Mouse (Mus musculus): ENCODE measurements at regions not wholly inside any gene's neighbourhood (a gene's known extent, or its start where the extent isn't known, plus 50 kb on each side); places are given as distances from the start of the nearest gene placed in this dataset.
A peak's percentile ranks its signal among the peaks of the same experiment; 100 is the strongest.
"Not testable (repeated sequence)": the region's sequence is repeated elsewhere in the genome, so short reads cannot be mapped to it uniquely, and the experiment has no call there.

DNA sequence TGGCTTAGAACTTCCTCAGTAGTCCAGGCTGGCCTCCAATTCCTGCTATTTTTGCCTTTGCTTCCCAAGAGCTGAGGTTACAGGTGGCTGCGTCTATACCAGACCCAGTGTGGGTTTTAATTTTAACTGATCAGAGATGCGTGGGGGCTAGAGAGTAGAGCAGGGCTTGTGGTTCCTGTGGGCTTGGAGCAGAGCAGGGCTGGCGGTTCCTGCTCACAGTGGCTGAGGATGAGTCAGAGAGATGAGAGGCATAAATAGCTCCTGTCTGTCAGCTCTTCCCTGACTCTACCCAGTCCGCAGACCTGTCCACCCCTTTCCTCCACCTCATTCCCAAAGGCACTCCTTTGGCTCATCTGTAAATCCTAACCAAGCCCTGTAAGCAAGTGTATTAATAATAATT lies 304.8 kb downstream of the Abcc12 start:
- no peak for DNase-seq

DNA sequence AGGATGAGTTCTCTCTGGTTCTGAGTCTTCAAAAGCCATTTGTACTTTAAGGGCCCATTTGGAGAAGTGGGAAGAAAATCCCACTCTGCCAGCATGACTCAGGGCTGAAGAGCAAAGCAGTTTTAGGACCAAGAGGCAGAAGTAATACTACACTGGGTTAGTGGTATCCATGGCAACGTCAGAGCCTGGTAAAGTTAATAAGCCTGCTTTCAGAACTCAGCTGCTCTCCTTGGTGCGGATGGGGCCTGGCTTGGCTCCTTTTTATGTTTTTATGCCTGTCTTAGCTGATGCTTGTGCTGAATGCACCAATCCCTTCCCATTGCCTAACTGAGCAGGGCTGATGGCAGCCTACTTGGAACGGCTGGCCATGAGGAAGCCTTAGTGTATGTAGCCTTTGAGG lies 306.7 kb downstream of the Abcc12 start:
- no peak for DNase-seq

DNA sequence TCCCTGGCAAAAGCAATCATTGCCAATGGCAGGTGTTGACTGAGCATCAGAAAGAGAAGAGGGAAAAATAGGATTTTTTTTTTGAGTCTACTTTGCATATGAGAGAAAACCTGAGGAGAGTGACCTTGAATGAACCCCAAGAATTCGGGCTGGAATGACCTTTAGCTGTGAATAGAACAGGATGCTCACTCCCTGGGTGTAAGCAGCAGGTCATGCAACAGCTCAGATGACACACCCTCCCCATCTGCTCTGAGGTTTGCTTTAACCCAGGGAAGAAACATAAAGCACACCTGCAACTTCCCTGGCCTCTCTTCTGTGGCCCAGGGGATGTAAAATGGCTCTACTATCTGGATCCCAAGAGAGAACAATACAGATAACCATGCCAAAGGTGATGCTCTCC lies 307.9 kb downstream of the Abcc12 start:
- no peak for DNase-seq

DNA sequence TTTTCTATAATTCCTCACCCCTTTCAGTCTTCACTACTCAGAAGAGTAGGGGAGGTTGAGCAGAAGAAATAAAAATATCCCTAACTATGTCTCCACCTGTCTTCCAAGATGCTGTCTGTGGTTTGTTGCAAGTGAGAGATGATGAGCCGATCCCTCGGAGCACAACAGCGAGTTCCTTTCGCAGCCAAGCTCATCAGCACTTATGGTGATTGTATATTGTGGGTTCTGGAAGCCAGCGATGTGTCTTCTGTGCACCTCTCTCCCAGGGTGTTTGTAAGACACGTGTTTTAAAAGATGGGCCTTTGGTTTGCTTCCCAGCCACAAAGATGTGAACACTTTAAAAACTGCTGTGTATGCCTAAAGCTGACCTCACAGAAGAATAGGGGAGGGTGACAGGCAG lies 309.0 kb downstream of the Abcc12 start:
- no peak for DNase-seq

DNA sequence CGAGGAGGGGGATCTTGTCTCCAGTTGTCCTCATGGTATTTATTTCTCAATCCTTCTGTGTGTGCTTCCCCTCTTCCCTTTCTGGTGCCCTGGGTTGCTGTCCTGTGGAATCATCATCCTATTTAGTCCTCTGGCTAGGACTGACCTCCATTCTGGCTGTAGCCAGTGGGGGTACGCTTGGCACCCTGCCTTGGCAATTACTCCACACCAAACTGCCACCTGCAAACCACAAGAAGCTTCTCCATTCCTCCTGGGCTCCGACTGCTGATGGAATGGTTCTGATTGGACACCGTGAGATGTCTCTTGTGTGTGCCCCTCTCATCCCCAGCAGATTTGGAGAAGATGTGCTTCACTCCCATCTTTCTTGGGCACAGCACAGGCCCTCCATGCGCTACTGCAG lies 322.5 kb downstream of the Abcc12 start:
- no peak for DNase-seq

DNA sequence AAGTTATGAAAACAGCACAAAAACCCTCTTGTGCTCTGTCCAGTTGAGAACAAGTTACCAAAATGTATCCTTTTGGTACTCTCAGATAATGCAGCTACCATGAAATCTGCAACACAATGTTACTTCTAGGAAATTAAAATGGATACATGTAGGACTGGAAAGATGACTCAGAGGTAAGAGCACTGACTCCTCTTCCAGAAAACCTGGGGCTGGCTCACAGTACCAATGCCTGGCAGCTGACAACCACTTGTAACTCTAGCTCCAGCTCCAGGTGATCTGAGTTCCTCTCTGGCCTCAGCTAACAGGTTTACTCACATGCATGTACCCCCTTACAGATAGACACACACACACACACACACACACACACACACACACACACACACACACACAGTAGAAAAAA lies 325.1 kb downstream of the Abcc12 start:
- DNase-seq: no peak

DNA sequence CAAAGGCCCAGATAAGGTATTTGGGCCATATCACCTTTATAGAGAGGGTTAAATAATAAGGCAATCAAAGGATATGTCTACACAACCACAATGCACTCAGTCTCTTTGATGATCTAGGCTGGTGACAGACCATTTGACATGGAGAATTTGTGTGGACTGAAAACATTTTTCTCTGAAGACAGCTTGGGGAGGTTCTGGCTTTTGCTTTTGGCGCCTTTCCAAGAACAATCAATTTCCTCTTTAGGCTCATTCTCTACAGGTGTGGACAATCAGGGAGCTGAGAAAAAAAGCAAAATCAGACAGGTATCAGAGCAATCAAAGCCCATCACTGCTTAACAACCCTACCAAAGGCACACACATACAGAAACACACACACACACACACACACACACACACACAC lies 325.8 kb downstream of the Abcc12 start:
- no peak for DNase-seq

DNA sequence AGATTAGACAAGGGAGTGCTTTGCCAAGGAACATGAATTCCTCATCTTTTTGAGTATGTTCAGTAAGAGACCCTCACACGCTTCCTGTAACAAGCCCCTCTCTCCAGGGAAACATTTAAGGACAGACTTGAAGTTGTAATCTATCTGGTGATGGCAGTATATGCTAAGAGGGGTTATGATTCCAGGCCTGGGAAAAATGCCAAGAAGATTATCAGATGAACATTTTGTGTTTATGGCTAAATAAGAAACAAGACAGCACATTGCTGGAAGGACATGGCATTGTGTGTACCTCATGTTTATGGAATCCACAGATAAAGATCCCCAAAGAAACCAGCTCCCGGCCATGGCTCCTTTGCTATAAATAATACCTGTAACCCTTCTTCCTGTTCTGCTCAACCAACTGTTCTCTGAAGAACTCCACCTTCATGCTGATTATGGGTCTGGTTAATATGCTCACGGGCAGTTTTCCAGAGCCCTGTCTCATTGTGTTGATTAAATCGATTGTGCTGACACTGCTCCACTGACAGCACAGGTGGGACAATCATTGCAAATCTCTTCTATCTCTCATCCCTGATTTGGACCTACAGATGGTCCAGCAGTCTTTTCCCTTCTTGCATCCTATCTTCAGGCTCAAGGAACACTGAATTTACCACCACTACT lies 327.7 kb downstream of the Abcc12 start:
- DNase-seq: no peak

DNA sequence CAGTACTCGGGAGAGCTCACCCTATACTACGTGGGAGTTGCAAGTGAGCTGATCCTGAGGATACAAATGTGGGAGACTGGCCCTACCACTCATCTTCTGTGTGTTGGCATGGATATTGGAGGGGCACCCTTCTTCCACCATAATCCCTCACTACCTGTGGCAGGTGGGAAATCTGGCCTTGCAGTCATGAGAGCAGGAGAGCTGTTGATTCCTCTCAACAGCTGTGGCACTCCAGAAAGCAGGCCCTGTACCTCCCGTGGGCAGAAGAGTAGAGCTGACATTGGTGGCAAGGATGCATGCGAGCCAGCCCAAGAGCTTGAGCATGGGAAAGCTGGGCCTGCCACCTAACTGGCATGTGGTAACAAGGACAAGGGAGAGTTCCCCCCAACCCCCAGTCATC lies 345.8 kb downstream of the Abcc12 start:
- DNase-seq: no peak

DNA sequence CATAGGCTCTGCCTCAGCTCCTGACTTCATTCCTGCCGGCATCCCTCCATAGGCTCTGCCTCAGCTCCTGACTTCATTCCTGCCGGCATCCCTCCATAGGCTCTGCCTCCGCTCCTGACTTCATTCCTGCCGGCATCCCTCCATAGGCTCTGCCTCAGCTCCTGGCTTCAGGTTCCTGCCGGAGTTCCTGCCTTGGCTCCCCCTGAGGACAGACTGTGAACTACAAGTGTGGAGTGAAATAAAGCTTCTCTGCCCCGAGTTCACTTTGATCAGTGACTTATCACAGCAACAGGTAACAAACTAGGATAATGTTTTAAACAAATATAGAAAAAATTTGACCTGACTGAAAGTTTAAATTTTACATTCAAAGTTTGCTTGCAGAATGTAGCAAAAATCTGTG lies 348.5 kb downstream of the Abcc12 start:
- not testable (repeated sequence) for DNase-seq

DNA sequence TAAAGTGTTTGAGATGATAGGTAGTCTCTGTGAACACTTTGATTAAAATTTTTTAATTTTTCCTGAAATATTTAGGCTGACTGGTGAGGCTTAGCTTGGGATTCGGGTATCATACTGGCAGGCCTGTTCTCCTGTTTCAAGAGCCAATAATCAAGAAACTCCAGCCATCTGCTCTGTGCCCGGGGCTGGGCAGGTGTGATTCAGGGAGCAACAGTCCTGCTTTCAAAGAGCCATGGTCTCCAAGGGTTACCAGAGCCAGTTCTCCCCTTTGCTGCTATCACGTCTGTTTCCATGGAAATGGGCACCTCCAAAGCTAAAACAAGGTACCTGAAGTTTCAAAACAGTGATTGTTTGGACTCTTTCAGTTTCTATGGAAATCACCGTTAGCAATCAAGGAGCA lies 355.6 kb downstream of the Abcc12 start:
- no peak for DNase-seq

DNA sequence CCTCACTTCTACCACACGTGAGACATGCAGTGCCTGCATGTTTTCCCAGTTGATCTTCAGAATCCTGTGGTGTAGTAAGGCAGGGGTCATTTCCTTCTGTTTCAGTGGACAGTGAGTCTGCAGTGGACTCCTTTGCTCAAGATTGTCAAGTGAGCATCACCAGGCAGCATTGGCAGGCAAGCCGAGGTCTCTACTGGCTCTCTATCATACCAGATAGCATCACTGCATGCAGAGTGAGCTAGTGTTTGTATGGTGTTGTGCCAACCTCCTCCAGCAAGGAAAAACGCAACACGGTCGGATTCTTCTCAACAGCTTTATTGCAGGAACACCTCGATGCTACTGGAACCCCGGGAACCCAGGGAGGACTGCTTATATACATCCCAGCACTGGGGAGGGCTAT lies 357.8 kb downstream of the Abcc12 start:
- DNase-seq: no peak

DNA sequence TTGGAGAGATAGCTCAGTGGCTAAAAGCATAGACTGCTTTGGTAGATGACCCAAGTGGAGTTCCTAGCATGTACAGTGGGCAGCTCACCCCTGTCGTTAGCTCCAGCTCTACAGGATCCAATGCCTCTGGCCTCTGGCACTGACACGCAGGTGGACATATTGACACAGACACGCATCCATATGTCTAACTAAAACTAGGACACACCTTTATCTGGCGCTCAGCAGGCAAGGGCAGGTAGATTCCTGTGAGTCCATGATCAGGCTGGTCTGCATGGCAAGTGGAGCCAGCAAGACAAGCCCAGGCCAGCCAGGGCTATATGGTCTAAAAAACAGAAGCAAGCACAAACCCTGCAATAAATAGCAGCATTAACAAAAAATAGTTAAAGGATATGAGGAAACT lies 358.3 kb downstream of the Abcc12 start:
- DNase-seq: no peak

DNA sequence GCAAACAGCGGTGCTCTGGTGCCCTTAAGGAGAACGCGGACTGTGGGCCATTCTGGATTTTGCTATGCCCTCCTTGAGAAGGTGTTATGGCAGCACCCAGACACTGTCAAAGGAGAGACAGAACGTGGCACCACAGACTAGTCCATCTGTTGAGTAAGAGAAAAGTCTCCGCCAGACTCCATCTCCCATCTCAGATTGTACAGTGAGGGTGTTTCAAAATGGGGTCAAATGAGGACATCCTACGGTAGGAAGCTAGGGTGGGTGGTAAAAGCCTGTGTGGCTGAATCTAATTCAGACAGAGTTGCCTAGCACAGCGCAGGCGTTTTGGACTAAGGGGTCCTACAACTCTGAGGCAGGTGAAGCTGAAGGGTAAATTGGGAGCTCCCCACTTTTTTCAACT lies 366.1 kb downstream of the Abcc12 start:
- DNase-seq: no peak

DNA sequence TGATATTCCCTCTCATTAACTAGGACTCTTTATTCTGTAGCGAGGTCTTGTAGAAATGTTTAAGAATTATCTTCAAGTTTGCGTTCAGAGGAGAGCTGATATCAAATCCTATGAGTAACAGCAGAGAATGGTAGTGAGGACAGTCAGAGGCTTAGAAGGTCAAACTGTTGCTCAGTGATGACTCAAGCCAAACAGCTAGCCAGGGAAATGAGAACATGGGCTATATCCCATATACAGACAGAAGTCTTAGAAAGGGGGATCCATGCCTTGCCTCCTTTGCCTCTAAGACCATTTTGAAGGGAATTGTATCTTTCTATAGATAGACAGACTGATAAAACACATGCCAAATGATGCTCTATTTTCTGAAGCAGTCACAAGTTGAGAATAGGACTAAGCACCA lies 368.0 kb downstream of the Abcc12 start:
- DNase-seq: no peak

DNA sequence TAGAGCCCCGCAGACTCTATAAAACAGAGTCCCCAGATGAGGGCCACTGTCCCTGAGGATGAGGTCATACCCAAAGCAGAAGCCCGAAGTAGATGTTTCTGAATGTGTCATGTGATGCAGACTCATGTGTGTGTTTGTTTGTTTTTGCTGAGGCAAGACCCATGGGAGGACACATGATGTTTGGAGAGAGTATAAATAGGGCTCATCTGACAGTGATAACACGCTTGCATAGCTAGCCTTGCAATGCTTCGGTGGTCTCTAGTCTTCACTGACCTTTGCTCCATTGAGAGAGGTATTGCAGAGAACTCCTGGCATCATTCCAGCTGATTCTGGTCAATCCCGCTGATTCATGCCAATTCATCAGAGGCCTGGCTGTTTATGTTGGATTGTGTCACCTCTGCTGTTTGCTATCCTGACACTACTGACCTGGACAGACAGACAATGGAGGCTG lies 368.1 kb downstream of the Phkb start:
- peak; percentile 12 for DNase-seq

DNA sequence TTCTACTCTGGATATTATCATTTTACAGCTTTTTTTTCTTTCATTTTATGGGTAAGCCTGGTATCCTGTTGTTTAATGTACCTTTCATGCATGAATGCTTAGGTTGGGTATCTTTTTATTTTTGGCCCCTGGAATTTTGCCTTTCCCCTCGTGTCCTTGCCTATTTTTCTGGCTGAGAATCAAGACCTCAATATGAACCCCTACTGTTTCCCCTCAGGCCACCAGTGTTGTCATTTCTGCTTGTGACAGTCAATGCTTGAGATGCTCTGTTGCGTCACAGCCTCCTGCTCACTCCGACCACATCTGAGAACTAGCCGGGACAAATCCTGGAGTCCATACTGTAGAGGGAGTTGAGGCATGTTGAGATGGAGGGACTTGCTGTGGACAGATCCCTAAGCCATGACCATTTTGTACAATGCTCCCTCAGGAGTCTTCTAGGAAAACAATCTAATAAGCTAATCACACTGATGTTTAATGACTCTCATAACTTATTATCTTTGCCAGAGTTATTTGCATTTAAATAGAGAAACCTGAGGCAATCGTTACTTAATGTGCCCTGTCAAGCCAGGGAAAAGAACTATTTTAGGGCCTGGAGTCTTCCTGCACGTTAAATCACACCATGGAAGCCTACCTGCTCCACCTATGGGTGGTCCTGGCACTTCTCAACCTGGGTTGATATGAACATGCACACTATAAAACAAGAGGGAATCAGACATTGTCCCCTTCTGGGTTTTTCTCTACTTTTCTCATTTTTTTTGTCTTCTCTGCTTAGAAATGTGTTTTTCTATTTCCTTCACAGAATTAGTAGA lies 363.9 kb downstream of the Phkb start:
- DNase-seq: no peak

DNA sequence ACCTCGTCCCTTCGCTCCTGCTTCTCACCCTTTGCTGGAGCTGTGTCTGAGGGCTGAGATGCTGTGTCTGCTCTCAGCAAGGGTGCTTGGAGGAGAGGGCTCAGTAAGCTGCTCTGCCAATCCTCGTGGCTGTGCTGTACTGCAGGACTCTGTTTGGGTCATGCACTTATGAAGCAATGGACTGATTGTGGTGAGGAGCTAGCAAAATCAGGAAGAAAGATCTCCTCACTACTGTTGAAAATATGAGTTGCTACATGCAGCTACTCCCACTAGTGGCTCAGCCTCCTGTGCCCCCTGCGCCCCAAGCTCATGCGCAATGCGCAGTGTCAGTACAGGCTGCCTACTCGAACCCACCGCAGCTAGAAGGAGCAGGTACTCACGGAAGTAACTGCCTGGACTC lies 362.3 kb downstream of the Phkb start:
- DNase-seq: no peak

DNA sequence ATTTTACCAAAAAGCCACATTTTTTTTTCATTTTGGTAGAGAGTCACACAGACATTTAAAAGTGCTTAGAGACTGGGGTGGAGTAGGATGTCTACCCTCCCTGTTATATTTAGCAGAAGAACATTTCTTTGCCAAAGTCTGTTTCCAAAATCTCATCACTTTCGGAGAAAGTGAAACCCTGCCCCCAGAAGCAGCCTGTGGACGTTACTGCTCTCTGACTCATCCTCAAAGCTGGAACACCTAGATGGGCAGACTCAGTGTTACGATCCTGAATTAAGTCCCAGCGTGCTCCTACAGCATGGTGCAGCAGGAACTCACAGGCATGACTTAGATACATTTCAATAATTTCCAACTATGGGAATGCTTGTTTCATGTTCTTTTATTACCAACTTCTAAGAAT lies 361.1 kb downstream of the Phkb start:
- no peak for DNase-seq

DNA sequence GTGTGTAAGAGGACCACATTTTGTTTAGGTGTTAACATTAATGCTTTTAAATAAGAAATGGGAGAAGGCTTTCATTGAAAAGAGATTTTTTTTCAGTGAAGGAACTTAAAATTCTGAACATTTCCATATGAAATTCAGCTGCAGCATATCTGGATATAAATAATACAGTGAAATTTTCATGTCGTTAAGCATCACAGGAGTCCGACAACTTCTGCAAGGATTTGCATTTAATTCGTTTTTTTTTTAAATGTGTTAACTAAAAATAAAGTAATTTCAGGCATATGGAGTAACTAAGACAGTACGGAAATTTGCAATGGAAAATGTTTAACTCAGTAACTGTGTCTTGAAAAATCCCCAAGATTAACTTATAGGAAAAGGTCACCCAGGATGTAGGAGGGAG lies 351.5 kb downstream of the Phkb start:
- no peak for DNase-seq

DNA sequence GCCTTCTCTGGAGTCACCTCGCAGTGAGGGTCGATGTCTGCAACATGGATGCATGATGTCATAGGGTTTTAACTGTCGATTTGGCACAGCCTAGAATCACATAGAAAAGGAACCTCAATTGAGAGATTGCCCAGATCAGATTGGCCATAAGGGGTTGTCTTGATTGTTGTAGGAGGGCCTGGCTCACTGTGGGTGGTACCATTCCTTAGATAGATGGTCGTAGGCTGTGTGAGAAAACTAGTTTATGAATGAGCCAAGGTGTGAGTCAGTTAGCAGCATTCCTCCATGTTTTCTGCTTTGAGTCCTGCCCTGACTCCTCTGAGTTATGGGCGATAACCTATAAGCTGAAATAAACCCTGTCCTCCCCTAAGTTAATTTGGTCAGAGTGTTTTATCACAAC lies 343.9 kb downstream of the Phkb start:
- DNase-seq: no peak

DNA sequence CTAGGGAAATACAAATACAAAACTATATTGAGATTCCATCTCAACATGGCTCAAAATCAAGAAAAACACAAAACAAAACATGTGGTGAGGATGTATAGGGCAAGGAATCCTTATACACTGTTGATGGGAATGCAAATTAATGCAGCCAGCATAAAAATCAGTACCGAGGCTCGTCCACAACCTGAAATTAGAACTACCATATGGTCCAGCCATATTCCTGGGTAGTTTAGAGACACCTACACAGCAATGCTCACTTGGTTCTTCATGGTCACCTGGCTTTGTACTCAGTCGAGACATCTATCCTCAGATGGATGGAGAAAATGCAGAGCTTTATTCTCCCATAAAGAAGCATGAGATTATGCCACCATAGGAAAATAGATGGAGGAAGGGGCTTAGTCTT lies 340.0 kb downstream of the Phkb start:
- no peak for DNase-seq

DNA sequence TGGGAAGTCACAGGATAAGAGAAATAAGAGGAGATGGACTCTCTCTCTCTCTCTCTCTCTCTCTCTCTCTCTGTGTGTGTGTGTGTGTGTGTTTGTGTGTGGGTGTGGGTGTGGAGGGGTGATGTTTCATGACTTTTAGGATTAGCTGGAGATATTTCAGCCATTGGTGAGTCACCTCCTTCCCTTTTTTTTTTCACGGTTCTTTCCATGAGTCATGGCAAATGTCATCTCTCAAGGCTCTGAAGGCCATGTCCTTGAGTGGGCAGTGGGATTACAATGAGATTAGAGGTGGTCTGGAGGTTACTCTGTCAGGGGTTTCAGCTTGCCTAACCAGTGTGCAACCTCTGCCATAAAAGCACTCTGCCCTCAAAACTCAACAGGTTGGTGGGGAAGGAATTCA lies 329.3 kb downstream of the Phkb start:
- peak; percentile 7 for DNase-seq

DNA sequence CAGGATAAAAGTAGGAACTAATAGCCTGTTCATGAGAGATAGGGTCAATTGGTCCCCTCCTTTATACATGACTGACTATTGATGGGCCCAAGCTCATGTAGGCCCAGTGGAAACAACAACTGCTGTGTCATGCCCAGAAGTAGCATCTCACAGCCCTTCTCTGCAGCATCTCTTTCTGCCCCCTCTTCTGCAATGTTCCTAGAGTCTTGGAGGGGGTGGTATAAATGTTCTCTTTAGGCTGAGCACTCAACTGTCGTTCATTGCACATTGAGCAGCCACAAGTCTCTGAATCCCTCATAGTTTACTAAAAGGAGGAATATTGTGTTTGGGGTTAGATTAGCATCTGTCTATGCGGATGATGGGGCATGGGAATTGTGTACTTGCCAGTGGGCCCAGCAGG lies 324.1 kb downstream of the Phkb start:
- DNase-seq: no peak
